Mouse (Mus musculus): ENCODE measurements around the gene Sbf1.

DNA sequence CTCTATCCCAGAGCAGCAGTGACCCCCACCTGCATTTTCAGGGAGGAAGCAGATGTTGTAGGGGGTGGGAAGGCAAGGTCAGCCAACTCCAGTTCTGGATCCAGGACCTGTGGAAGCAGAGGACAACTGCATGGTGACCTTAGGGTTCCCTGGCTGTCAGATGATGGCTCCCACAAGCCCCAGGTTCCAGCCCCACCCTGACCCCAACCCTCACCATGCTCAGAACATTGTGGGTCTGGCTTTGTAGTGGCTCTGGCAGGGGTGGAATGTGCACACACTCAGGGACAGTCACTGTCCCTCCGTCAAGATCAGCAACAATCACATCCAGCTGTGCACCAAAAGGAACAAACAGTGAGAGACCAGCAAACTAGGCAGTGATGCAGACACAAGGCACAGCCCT, 9.1 kb downstream of the Sbf1 start:
- TF ChIP-seq POLR2A (IDR thresholded peaks at IDR 0.05; ENCODE audit: borderline replicate concordance, extremely low read depth, insufficient read depth, insufficient read length, poor library complexity, severe bottlenecking), result no peak
- TF ChIP-seq CTCF (IDR thresholded peaks at IDR 0.05; ENCODE audit: borderline replicate concordance, extremely low read depth, insufficient read depth, insufficient read length), result no peak

All from brain, embryonic 14.5 days (tissue).